Mouse (Mus musculus): Measurements from ENCODE around the gene Adgrl1.
"Not testable (repeated sequence)": the region's sequence is repeated elsewhere in the genome, so short reads cannot be mapped to it uniquely, and the experiment has no call there.

Adgrl1 gene

DNA sequence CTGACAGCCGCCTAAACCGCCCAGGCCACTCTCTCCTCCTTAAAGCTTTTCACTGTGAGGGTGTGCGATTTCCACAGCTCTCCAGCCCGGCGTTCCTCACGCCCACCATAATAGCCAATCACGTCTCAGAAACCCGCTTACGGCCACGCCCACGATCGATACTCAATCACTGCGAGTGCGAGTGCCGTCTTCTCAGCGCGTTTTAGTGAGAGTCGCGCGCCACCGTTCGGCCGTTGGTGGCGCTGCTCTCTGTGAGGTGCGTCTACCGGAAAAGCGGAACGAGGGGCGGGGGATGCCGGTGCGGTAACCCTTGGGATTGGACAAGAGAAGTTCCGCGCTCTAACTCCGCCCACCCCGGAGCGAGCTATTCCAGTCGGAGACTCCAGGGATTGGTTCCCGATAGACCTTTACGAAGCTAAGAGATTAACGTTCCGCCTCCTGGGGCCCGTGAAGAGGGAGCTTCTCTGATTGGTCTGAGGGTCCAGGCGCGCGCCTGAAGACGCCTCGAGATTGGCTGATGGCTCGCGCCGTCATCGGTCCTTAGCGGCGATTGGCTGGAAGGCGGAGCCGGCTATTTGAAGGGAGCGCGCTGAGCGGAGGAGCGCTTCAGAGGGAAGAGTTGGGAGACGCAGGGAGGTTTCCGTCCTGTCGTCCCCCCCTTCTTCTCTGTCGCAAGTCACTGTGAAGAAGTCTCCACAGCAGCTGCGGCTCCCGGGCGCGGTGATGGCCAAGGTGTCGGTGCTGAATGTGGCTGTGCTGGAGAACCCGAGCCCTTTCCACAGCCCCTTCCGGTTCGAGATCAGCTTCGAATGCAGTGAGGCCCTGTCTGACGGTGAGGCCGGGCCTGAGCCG lies 55.4 kb downstream of the Adgrl1 start, which contains the start of the genes Gm10644 and Asf1b:
Gene Gm10644 (minus strand): TSS at position 100 of the 852 bp plus-strand sequence.
Gene Asf1b (plus strand): TSS at position 402 of the 852 bp plus-strand sequence.
- in situ Hi-C loops (cut with MboI): no loop called here

DNA sequence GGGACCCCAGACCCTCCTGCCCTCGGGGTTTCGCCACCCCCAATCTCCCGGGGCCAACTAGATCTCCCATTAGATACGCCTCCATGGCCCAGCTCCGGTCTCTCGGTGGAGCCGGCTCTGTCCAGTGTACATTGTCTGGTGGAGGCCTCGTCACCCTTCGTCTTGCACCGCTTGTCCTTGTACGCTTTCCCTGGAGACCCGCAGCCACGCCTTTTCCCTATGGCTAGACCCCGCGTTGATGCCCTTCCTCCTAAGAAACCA lies 56.0 kb downstream of the Adgrl1 start:
- in situ Hi-C loops (cut with MboI): no loop called here

DNA sequence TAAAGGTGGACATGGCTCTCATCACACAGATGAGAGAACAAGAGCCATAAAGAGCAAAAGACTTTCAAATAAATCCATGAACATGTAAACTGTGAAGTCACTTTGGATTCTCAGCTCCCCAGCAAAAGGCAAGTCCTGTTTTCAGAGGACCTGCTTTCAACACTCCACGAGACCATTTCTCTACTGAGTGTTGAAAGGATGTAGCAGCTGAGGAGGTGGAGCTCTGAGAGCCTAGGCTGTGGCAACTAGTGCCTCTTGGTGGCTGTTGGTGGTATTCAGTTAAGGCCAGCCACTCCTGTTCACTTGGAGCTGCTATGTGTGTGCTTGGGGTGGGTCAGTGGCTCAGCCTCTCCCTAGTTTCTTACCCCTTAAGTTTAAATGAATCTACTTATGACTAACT lies 56.9 kb downstream of the Adgrl1 start:
- in situ Hi-C loops (cut with MboI): no loop called here

DNA sequence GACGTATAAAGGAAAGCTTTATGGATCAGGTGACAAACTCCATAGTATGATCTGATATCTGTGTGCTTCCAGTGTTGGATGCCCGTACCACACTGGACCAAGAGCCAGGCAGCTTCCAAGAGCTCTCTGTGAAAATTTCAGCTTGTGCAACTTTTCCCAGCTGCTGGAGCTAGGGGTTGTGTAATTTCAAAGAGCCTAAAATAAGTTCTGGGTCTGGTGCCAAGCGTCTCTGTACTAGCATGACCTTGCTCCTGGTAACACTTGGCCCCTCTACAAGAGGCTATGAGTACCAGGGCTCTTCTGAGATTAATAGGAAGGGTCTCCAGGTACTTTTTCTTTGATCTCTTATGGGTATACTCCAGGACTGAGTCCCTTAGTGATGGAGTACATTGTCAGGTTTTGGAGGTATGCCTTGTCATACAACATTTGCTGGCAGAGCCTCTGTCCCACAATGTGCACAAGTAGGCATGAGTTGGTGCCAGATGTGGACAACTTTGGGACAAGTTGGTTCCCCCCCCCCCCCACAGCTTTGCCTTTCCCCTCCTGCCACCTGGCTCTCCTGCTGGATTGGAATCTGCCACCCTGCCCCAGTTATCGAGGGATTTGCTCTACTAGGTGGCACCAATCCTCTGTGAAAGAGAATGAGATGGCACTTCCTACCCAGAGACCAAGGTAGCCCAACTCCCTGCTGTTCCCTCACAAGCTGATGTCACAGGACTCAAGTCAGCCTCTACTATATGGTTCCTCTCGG lies 64.3 kb downstream of the Adgrl1 start:
- in situ Hi-C loops (cut with MboI): no loop called here

DNA sequence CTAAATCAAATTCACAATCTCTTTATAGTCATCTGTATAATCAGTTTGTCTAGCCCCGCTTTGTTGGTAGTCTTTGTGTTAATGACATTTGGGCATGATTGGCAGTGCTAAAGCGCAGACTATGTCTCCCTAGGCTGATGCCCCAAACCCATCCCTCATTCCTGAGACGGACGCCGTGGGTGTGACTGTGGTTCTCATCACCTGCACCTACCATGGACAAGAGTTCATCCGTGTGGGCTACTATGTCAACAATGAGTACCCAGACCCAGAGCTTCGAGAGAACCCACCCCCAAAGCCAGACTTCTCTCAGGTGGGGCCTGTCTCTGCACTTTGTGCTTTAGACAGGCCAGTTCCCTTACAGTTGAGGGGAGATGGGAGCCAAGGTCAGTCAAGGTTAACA lies 67.8 kb downstream of the Adgrl1 start:
- in situ Hi-C loops (cut with MboI): no loop called here

DNA sequence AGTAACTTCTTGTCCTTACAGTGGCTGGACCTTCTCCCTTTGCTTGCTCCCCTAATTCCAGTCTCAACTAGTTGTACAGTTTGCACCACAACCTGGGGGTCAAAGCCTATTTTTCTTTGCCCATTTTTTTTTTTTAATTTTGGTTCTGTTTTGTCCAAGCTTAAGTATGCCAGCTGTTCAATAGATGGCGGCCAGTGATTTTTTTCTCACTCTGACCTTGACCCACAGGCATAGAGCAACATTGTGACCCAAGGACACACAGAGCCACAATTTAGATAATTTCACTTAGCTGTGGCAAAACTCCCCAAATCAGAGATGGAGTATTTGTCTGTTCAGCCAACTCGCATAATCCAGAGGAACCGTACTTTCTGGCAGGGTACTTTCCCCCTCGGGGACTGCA lies 71.2 kb downstream of the Adgrl1 start:
- in situ Hi-C loops (cut with MboI): no loop called here

DNA sequence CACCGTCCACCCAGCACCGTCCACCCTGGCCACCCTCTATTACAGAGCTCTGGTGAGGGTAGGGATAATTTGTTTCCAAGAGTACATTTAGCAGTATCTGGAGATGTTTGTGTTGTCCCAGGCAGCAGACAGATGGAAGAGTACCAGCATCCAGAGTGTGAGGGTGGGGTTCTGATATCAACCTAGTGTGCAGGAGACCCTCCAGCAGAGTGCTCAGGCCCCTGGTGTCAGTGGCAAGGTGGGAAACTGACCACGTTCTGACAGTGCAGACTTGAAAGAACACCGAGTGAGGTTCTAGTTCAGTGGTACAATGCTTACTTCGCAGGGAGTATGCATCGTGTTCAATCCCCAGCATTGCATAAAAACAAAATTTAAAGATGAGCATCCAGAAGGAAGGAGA lies 71.8 kb downstream of the Adgrl1 start:
- in situ Hi-C loops (cut with MboI): no loop called here

DNA sequence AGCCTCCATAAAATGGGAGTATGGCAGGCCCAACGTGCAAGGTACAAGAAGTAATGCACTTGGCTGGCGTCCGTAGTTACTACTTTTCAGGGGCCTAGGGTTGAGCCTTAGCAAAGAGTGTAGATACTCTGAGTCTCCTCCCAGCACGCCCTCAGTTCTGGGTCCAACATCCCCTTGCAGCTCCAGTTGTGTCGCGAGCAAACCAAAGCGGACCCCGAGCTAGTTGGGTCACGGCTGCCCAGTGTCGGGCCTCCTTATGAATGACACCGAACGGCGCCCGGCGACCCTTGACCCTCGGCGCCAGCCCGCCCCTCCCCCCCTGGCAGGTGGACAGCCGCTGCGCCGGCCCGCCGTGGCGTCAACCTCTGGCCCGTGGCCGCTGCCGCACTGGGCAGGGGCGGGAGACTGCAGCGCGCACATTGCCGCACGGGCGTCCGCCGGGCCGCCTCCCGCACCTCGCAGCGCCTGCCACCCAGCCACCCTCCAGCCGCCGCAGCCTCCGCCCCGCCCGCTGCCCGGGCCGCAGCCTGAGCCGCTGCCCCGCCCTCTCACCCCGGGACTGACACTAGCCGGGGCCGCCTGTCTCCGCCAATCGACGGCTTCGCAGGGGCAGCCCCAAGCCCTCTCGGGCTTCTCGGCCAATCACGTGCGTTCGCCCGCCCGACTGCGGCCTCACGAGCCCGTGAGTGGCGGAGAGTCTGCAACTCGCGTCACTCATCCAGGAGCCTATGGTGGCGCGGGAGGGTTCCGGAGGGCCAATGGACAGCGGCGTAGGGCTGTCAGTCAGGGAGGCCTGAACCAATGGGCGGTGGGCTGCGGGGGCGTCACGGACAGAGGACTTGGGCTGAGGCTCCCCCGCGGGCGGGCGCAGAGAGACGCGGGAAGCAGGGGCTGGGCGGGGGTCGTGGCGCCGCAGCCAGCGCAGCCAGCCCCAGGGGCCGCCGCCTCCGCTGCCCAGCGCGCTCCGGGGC lies 72.5 kb downstream of the Adgrl1 start, which contains the start of gene Prkaca:
Gene Prkaca (plus strand): TSS at position 844 of the 971 bp plus-strand sequence.
- in situ Hi-C loops (cut with MboI): no loop called here

DNA sequence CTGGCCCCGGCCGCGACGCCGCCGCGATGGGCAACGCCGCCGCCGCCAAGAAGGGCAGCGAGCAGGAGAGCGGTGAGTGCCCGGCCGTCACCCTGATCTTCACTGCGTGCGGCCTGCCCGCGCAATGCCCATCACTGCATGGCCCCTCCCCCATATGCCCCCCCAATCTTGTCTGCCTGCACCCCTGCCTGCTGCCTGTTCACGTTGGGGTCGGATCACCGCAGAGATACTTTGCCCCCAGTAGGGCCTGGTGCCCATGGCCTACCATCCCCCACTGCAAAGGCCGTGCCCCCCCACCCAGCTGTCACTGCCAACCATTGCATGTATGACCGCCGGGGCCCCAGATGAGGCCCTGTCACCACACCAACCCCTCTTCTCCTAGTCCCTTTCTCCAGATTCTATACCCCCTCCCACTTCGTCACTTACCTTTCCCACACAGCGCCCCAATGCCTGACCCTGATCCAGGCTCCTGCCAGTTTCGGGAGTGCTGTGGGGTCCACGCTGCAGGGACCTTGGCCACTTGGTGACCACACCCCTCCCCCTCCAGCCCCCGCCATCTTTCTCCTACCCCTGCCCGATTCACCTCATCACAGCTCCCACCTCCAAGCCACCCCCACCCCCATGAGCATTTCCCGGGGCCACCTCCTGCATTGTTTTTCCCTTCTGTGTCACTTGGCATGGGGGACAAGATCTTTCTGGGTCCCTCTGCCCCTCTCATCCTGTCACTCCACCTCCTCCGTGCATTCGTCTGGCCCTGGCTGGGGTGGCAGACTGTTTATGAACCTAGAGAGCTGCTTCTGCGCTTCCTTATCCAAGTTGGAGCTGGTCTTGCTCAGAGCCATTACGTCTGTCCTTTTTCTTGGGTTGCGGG lies 73.5 kb downstream of the Adgrl1 start:
- in situ Hi-C loops (cut with MboI): no loop called here

DNA sequence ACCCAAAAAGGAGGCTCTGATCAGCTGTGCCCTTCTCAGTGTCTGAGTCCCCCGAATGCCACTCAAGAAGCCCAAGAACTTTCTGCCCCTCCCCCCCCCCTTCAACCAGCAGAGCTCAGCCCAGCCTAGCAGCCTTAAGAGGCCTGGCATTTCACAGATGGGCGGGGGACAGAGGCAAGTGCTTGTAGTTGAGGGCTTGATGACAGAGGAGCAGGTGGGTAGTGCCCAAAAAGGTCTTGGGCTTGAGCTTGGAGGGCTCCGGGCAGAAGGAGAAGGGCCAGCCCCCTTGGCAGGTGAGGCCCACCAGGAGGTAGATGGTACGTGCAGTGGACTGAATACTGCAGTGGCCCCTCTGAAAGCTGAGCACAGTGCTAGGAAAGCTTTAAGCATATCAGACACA lies 74.6 kb downstream of the Adgrl1 start:
- in situ Hi-C loops (cut with MboI): no loop called here

DNA sequence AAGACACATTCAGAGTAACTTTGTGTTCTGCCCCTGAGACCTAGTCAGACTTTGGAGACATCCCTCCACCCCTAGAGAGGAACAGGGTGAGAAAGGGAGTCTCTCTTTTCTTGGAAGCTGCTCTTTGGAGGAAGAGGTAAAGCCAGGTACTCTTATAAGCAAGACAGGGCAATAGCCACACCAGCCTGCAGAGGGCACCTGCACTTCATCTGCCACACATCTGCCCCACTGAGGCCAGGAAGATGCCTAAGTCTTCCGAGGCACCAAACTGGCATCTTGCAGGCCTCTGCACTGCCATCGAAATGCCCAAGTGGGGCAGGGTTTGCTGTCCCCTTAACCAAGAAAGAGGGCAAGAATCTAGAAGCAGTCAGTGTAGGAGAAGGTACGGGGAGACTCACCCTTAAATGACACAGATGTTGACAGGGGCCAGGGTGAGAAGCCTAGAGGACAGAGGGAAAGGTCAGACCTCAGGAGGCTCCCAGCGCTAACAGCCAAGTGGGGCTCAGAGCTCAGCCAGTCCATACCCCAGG lies 76.3 kb downstream of the Adgrl1 start:
- in situ Hi-C loops (cut with MboI): no loop called here

DNA sequence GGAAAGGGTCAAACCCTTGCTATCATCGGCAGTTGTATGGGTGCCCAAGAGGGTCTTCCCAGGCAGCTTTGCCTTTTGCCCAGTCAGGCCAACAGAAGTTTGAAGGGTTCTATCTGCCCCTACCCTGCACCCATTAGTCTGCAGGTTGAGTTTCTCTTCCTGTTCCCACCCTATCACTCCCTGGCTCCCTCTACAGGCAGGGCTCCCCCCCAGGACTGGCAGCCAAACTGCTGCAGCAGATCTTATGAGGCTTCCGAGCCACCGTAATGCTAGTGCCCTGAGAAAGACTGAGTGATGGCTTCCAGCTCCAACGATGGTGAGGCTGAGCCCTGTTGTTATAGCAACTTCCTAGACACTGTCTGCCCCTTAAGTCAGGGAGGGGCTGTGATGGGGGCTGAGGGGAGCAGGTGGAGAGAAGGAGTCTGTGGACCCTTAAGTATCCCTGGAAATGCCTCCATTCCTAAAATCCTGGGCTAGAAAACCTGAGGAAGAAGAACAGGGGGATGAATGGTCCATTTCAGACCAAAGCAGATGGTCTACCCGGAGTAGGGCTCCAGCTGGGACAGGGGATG lies 77.0 kb downstream of the Adgrl1 start:
- in situ Hi-C loops (cut with MboI): no loop called here

DNA sequence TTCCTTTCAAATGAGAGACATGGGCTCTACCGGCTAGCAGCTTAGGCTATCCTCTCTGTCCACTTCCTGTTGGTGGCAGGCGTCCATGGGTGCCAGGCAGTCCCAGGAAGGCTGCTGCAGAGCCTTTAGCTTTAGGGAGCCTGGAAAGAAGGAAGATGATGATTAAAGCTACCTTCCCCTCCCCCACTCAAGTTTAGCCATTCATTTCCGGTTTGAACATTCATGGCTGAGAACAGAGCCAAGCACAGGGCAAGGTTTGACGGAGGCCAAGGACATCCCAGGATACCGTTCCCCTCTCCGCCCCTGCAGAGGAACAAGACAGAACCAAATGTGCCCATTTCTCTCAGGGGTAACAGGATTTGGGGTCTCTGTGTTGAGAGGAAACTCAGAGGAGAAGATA lies 77.7 kb downstream of the Adgrl1 start:
- in situ Hi-C loops (cut with MboI): no loop called here

DNA sequence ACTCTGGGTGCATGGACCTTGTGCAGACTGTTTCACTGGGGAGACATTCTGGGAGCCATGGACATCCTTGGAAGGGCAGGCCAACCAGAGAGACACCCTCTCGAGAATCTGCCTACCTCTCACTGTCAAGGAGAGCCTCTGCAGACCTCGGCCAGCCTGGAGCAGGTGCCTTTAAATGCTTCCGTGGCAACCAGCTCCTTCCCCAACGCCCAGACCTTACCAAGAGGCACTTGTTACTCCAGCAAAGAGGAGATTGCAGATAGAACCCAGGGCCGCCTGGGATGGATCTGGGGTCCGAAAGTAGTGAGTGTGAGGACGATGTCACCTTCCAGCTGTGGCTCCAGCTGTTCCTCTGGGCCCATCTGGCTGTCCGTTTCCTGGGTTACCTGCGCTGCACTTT lies 78.3 kb downstream of the Adgrl1 start:
- in situ Hi-C loops (cut with MboI): no loop called here

DNA sequence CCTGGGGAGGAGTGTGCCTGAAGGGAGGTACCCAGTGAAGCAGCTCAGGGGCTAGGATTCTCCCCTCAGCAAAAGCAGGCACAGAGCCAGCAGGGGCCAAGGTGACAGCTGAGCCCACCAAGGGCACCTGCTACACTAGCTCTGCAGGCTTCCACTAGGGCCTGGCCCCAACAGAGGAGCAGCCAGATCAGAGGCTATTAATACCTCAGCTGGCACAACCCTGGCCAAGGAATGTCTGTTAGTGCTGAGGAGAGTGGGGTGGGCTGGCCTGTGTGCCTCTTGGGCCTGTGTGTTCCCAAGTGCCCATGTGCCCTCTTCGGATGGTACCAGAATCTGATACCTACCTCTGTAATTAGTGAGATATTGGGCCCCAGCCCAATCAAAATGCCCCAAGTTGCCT lies 80.3 kb downstream of the Adgrl1 start:
- in situ Hi-C loops (cut with MboI): no loop called here

DNA sequence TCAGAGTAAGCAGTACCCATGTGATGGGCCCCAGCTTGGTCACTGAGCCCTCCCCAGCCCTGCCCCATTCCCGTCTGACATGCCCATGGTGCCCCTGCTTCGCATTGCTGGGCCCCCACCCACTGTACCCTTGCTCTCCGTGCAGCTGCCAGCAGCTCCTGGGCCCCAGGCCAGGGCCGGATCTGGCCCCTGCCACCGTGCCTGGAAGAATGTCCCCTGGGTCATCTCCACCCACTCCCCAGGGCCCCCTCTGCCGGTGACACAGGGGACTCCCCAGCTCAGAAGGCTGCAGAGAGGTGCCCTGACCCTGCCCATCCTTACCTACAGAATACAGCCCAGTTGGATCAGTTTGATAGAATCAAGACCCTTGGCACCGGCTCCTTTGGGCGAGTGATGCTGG lies 80.9 kb downstream of the Adgrl1 start:
- in situ Hi-C loops (cut with MboI): no loop called here

DNA sequence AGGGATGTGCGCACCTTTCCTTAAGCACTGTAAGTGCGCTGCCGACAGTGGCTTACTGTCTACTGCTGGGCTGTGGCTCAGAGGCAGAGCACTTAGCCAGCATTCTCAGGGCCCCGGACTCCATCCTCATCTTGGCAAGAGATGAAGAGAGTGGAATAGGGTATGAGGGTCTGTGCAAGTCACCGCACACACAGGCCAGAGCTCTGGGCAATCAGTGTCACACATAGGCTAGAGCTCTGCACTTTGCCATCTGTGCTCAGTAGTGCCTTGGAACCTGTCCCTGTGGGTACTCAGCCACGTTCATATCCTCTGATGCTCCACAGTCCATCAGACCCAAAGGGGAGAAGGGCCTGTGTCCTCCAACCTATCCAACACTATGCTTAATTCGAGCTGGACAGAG lies 81.6 kb downstream of the Adgrl1 start:
- in situ Hi-C loops (cut with MboI): no loop called here

DNA sequence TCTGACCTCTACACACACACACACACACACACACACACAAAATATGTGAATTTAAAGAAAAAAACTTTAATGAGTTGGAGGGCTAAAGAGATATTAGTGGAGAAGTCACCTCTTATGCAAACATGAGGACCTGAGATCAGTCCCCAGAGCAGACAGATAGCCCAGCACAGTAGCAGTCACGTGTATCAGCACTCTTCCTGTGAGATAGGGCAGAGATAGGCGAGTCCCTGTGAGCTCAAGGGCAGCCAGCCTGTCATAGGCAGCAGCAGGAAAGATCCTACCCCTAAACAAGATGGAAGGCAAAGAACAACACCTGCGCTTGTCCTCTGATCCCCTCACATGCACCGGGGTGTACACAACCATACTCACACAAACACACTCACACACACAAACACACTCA lies 82.5 kb downstream of the Adgrl1 start:
- in situ Hi-C loops (cut with MboI): no loop called here

DNA sequence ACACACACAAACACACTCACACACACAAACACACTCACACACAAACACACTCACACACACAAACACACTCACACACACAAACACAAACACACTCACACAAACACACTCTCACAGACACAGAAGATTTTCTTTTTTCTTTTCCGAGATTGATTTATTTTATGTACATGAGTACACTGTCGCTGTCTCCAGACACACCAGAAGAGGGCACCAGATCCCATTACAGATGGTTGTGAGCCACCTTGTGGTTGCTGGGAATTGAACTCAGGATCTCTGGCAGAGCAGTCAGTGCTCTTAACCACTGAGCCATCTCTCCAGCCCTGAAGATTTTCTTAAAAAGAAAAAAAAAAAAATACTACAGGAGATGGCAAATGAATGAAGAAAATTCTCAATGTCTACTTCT lies 83.3 kb downstream of the Adgrl1 start:
- in situ Hi-C loops (cut with MboI): not testable (repeated sequence)

DNA sequence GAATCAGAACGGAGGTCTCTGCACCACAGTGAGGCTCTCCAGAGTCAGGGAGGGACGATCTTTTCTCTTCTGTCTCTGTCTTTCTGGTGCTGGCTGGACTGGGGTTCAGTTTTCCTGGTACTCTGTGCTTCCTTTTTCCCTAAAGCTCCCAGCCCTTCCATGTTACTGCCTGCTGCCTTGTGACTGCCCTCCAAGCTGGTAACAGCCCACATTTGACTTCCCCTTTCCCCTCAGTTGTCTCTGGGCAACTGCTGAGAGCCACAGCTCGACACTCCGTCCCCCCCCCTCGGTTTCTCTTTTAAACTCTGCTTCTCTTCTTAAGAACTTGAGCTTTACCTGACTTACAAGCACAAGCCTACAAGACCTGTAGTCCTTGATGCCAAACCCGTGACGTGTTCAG lies 89.3 kb downstream of the Adgrl1 start:
- in situ Hi-C loops (cut with MboI): no loop called here

DNA sequence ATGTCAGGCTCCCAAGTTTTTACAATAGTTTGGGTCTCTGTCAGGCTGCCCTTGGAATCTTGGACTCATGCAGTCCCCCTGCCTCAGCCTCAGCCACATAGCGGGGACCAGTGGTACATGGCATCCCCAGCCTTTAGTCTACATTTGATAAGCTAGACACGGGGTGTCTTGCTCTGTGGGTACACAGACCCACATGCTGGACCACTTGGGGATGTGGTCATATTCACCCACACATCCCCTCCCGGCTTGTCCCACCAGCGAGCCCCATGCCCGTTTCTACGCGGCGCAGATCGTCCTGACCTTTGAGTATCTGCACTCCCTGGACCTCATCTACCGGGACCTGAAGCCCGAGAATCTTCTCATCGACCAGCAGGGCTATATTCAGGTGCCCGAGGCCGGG lies 90.3 kb downstream of the Adgrl1 start:
- in situ Hi-C loops (cut with MboI): no loop called here
